Mouse (Mus musculus): ENCODE measurements around the gene Kif23.
A peak's percentile ranks its signal among the peaks of the same experiment; 100 is the strongest.

Kif23 gene

DNA sequence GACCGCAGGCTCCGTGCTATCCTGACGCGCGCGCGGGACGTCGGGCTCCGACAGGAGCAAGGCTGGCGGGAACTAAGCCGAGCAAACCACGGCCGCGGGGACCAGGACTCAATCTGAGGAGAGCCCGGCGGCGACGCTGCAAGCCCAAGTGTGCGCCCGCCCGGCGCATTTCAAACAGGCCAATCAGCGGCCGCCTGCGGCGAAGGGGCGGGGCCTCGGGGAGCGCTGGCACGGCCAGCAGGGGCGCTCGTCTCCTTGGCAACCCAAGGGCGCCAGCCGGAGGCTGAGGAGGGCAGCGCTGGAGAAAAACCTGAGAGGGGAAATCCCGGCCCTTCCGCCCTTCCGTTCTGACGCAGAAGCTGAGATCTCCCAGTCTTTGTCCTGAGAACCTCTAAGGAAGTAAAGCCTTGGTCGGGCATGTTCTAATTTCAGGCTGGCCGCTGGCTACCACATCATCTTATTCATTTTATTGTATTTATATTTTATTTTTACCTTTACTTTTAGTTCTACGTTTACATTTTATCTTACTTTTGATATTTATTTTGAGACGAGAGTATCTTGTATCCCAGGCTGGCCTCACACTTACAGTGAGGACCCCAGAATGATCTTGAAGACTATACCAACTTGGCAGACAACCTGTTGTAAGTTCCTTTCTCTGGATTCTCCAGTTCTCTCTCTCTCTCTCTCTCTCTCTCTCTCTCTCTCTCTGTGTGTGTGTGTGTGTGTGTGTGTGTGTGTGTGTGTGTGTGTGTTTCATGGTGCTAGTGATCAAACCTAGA lies at the start of gene Kif23:
Gene Kif23, minus strand, starts transcription at position 152 of the 779 bp plus-strand sequence.
- peak; percentile 97 for DNase-seq

DNA sequence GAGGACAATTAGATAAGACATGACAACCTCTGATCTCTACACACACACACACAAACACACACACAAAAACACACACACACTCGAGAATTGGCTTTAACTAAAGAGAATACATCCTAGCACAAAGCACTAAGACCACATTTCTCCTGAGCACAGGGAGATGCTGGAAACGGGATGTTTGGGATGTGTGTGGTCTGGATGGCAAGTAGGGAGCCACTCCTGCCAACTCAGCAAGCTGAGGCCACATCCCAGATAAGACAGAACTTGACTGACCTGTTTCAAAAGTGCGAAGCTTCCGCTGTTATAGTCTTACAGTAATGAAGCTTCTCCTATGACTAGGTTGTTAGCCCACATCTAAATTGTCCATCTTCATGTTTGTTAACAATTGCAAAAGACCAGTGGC lies 44.6 kb upstream of the Kif23 start:
- DNase-seq, result no peak

DNA sequence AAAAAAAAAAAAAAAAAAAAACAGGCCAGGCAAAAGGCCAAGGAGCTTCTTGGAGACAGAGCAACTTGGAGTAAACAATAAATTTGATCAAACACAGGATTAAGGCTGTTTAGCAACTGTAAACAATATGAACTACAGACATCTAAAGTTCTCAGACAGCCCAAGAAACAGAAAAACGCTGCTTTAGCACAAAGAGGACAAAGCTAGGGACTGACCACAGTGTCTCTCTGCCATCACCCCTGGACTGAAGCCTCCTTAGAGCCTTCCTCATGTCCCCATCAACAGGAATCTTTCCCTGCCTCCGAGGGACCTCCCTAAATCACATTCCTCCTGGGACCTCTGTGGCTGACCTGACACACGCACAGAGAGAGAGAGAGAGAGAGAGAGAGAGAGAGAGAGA lies 44.2 kb upstream of the Kif23 start:
- no peak for DNase-seq

DNA sequence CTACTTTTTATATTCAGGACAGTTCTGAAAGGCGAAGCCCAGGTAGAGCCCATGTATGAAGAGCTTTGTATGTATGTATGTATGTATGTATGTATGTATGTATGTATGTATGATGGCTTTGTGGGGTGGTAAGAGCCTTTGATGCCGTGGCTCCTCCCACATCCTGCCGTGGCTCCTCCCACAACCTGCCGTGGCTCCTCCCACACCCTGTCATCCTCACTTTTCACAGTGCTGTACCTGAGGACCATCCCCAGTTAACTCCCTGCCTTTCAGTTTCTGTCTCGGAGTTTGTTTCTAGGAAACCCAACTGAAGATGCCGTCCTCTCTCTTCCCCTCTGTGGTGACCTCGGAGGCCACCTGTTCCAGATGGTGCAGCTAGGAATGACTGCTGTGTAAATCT lies 39.5 kb upstream of the Kif23 start:
- no peak for DNase-seq

DNA sequence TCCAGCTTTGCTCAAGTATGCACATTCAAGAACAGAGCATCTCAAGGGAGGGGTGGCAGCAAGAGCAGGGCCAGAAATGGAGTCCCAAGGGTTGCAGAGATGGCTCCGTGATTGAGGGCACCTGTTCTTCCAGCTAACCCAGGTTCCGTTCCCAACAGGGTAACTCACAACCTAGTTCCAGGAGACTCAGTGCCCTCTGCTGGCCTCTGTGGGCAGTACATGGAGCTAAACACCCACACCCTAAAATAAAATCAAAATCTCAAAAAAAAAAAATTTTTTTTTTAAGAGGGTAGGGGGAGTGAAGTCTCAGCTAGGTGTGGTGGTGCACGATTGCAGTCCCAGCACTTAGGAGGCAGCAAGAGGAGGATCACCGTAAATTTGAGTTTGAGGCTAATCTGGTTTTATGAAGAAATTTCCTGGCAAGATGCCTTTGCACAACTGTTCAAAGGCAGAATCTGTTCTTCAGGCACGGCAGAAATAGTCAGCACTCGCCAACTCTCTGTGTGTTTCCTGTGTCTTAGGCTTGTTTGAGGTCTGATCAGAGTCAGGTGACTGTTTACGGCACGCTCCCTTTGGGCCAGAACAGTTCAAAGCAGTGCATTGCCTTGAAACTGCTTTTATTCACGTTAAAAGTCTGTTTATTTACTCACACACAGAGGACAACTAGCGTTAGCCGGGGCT lies 38.7 kb upstream of the Kif23 start:
- peak; percentile 75 for DNase-seq

DNA sequence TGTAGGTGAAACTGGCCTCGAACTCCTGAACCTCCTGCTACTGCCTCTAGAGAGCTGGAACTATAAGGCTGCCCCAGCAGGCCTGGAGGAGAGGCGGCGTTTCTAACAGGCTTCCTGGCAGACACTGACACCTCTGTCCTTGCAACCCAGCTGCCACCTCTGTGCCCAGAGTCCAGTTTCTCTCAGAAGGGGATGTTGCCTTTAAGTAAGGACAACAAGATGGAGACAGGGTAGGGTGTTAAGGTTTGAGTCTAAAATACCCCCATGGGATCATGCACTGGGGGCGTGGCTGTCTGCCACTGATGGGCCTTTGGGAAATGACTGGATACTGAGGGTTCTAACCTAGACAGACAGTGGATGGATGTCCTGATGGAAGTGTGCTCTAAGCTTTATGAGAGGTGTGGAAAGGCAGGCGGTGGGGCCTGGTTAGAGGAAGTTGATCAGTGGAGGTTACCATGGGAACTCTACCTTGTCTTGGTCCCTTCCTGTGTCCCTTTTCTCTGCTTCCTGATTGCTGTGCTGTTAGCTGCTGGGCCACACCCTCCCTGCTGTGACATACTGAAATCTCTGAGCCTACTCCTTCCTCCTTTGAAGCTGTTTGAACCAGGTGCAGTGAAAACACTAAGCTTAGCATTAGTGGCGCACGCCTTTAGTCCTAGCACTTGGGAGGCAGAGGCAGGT lies 36.5 kb upstream of the Kif23 start:
- no peak for DNase-seq

DNA sequence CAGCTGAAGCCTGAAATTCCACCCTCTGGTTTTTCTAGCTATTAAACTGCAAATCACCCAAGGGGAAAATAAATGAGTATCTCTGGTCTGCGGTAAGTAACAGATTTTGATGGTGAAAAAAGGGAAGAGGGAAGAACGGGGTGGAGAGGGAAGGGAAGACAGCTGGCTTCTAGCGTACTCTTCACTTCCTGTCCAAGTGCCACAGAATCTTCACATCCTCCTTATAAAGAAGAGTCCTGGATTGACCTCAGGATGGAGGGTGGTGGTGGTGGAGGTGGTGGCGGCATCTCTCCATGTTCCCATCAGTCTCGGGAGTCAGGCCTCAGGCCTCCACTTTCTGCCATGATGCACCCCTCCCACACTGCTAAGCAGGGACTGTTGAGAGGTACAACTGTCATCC lies 35.3 kb upstream of the Kif23 start:
- DNase-seq, result no peak

DNA sequence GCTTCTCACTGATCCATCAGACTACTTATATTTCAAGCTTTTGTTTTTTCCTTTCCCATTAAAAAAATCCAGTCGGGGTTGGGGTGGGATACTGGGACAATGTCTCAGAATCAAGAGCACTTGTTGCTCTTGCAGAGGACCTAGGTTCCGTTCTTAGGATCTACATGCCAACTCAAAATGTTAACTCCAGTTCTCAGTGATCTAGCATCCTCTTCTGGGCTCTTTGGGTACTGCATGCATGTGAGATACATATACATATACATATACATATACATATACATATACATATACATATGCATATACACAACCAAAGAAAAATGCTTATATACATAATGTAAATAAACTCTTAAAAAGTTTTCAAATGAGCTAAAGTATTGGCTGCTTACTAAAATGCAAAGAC lies 33.4 kb upstream of the Kif23 start:
- DNase-seq, result no peak

DNA sequence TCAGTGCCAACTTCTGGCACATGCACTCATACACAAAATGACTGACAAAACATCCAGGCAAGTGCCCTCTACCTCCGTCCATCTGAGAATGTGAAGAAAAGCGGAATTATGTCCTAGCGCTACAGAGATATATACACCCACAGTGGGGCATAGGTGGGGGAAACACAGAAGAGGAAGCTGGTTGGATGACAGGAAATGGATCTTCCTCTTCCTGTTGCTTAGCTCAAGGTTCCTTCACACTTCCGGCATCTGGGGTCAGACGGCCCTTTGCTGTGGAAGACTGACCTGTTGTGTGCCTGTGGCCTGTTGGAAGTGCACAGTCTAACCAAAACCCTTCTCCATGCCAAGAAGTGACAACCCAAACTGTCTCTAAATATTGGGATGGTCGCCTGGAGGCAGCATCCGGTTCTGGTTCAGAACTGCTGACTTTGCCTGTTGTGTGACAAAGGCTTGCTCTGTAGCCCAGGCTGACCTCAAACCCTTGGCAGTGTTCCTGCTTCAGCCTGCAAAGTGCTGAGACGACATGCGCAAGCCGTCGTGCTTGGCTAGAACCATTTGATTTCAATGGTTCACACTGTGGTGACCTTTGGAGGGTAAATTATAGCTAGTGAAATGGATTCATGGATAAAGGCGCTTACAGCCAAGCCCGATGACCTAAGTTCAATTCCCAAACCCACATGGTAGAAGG lies 30.8 kb upstream of the Kif23 start:
- DNase-seq, result peak; percentile 25

DNA sequence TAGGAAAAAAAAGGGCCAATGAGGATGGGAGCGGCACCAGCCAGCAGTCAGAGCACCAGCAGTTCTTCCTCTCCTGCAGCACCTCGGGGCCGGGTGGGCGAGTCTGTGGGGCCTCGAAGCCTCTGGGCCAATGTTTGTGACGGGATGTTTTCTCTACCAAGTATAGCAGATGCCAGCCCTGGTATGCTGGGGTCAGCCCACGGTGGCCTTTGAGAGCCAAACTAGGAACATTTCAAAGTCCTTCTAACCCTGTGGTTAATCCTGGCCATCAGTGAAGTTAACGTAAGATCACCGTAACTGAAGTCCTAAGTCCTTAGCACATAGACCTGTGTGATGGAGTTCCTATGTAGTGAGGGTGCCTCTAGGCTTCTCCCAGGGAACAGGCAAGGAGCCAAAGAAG lies 25.5 kb upstream of the Kif23 start:
- DNase-seq, result no peak

DNA sequence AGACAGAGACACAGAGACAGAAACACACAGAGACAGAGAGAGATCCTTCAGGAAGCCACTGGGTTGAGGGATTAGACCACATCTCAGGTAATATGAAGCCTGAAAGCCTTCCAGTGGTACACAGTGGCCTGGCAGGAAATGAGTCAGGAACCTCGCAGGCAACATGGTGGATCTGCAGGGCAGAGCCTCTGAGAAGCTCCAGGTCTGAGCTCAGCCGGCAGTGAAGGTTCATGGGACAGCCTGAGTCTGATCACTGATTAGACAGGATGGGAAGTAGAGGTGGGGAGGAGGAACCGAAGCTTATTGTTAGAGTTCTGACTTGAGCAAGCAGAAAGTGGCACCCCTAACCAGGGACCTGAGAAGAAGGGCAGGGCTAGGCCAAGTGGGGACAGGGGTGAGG lies 24.5 kb upstream of the Kif23 start:
- DNase-seq, result no peak

DNA sequence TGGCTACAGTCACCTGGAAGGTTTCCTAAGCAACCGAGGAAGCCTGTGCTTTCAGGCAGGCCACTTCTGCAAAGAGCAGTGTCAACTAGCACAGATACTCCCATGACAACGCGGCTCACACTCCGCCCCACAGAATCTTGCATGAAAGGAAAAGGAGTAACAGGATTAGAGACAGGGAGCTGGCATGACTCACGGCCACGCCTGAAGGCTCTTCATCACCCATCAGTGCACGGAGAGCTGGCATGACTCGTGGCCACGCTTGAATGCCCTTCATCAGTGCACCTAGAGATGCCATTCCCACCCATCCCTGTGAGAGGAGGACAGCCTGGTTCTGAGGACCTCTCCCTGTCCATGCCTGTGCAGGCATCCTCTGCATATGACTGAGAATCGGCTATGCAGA lies 20.8 kb upstream of the Kif23 start:
- no peak for DNase-seq

DNA sequence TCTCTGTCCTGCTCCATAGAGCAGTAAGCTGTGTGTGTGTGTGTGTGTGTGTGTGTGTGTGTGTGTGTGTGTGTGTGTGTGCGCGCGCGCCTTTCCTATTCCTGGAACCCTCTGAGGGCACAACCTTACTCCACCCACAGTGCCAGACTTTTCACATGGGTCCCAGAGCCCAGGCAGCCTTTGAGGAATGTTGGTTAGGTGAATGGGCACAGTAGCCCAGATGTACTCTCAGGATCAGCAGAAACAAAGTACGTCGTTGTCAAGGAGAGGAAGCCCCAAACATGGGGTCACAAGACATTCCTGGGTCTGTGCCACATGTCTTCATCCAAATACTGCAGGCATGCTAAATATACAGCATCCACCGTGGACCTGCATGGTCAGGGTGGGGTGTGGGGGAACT lies 19.4 kb upstream of the Kif23 start:
- DNase-seq, result no peak

DNA sequence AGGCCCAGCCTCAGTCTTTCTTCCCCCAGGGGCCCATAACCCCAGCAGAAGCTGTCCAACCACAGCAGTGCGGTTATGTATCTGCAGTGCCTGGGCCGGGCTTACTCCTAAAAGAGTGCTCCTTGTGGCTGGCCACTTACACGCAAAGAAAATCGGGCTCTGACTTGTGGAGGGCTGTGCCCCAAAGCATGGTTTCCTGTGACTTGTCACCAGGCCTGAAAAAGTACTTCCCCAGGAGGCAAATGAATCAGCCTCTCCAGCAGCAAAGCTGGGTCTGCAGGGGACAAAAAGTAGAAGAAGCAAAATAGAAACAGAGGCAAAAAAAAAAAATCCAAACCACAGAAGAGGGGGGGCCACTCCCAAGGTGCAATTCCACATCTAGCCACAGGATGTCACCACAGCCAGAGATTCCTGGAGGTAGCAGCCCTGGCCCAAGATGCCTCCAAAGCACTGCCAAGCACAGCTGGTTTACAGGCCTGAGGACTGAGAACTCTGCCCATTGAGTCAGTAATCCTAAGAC lies 18.9 kb upstream of the Kif23 start:
- DNase-seq, result peak; percentile 73

DNA sequence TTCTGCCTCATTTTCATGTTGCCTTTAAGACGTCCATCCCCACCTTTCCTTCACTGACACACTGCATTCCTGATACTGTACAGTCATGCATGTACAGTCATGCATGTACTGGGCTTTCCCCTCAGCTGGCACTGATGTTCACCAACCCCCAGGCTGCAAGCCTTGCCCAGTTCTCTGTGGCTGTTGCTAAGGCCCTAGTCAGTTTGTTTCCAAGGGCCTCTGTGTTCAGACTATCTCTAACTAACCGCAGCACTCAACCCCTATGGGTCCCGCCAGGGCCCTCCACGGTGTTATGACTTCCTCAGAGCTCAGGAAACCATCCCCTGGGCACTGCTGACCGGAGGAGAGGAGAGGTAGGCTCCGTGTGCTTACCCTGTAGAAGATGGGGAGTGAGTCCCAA lies 16.8 kb upstream of the Kif23 start:
- no peak for DNase-seq

DNA sequence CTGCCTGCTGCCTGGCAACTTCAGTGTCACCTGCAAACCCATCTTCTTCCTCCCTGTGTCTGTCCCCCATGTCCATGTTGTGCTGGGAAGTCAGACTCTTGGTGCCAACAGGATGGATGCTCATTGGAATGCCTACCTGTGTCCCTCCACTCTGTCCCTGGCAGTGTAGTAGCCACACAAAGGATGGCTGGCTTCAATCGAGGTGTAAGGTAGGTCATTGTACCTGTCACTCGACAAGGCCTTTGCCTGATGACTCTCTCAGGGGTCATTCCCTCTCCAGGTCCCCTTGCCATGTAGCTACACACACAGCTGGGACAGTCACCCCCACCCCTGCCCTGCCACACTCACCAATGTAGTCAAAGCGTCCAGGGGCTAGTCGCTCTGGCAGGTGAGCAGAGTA lies 14.6 kb upstream of the Kif23 start:
- DNase-seq, result no peak

DNA sequence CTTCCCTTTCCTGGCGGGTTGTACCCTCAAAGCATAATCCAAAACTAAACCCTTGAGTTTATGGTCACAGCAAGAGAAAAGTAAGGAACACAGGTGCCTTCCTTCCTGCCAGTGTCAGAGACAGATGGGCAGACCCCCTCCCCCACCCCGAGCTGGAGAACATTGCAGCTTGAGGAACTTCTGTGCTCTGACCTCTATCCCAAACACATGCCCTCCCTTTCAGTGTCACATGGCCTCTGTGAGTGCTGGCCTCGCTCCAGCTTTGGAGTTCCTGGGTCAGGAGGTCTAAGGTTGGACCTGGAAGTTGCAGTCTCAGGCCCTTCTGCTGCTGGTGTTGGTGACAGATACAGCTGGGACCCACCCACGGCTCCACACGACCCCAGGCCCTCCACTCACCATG lies 14.2 kb upstream of the Kif23 start:
- peak; percentile 72 for DNase-seq

DNA sequence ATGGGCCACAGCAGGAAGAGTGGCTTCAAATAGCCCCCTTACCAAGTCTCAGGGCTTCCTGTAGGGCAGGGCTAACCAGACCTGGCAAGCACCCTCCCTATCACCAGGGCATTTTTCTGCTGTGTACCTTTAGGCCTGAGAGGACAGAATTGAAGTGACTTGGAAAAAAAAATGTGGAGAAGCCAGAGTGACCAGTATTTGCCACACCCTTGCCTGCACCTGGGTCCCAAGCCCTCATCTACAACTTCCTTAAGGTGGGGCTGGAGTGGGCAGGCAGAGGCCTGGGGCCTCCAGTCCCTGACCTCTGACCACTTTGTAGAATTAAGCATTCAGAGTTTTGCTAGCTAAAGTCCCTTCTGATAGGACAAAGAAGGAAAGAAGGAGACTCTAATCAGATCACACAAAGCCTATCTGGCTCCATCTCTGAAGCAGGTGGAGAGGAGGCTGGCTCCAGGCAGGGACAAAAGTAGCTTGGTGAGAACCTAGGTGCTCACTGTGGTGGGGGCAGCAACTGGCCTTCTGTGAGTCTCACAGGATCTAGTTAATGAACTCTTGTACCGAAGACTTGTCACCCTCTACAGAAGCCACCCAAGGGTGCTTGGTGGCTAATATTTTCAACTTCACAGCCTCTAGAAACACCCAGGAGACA lies 13.5 kb upstream of the Kif23 start:
- DNase-seq, result no peak

DNA sequence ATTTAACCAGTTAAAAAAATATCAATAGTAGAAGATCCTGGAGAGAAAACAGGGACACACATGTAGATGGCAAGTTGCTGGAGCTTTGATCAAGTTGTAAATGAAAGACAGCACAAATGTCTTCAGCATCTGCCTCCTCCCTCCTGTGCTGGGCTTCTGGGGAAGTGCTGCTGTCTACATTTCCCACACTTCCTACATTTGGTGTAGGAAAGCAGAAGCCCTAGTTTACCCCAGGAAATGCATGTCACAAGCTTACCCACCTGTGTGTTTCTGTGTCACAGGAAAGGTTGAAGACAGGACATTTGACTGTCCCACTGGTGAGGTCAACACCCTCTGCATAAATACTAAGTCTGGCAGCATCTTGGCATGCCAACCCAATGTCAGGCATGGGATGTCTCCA lies 8.1 kb upstream of the Kif23 start:
- no peak for DNase-seq

DNA sequence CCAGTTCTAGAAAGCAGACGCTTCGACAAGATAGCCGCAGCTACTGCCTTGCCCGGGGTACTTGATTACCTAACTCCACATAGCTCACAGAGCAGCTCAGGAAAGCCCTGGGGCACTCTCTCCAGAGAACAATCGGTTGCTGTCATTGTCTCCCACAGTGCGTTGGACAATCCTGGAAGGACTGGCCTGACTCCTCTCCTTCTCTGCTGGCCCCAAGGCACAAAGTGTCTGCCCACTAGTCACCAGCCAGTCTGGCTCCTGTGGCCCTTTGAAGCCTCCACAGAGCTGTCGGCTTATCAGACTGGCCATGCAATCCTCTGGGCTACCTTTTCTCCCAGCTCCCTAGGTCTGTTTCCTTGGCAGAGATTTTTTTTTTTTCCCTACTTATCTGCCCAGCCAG lies 5.7 kb upstream of the Kif23 start:
- DNase-seq, result no peak

DNA sequence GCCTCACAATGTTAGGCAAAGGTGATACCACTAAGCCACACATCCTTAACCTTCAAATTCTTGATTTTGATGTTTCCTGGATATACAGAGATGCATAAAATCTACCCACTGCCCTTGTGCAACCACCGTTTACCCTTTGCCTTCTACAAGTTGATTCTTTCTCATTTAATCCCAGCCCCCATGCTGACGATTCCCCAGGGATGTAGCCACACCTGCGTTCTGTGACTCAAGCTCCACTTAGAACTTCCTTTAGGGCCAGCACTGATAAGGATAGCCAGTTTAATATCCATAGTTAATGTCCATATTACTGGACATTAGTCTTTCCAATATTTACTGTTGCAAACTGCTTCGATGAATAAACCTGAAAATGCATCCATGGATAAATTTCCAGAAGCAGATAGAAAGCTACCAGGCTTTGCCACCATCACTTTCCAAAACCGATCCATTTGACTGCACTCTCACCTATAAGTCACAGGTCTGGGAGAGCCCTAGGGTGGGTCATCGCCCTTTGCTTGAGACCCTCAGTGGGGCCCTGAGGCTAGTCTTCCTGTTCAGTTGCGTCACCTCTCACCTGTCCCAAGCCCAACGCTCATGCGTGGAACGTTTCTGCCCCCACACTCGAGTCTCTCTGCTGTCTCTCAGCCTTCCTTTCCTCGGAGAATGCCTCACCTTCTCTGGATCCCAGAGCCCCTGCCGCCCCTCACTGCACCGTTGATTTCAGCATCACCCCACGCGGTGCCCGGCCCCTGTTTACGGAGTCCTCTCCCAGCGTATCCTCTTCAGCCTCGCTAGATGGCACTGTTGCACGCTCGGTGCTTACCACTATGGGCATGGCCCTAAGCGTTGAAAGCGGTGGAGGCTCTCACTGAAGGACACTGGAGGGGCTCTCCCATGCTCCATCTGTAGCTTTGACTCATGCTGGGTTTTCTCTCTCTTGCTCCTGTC lies 1.1 kb upstream of the Kif23 start:
- DNase-seq, result peak; percentile 79

Measured in kidney, adult 18-20 months (tissue).